Mouse (Mus musculus) lung, adult 2 months (tissue): ENCODE results near the gene Slc1a3.

ENCODE experiments used
- CTCF ChIP-seq: fragments of 200-500 bp; IDR thresholded peaks from 2 replicates; pipeline ENCODE4 v1.5.1; 2011; ENCODE audit warnings: mild to moderate bottlenecking, low read length, control low read depth; ENCODE audit not compliant: insufficient read depth
- POLR2A ChIP-seq: fragments of 200-500 bp; IDR thresholded peaks from 2 replicates; pipeline ENCODE4 v1.6.1; 2011; ENCODE audit warnings: low read depth, mild to moderate bottlenecking, control low read depth, low read length, borderline replicate concordance; ENCODE audit errors: extremely low read depth

DNA sequence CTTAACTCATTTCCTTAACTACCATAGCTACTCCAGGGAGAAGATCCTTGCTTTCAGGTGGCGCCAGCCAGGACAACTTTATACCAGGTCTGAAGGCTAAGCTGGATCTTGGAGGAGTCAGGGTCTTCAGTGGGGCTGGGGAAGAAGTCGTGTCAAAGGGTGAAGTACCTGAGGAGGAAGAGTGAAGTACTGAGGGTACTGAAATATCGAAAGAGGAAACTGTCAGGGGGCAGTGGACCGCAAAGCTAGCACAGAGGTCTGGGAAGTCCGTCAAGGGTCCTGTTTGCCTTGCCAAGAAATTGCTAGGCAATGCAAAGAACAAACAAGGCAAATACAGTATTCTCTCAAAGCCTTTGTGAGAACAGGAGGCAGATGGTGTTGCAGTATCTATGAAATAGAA lies 29.6 kb downstream of the Slc1a3 start:
- TF ChIP-seq CTCF (no peak), POLR2A (no peak)
